Mouse (Mus musculus): Measurements from ENCODE around the gene Cnn3.
A peak's percentile ranks its signal among the peaks of the same experiment; 100 is the strongest.

The Cnn3 gene

DNA sequence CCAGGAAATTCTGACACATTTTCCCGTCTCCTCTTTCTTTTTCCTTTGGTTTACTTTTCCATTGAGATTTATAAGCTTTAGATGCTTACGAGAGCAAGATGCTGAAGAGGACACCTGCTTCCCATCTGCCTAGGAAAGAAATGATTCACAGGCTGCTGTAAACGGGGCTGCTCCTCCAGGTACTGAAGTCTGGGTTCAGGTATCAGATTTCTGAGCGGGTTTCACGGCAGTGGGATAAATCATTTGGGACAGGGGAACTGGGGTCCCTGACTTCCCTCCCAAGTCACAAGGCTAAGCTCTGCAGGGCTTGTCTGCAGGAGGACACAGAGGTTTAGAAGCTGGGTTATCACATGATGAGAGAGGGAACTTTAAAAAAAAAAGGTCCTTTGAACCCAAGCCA, 65.7 kb downstream of the Cnn3 start:
- no peak for DNase-seq (ENCODE audit: low spot score)

DNA sequence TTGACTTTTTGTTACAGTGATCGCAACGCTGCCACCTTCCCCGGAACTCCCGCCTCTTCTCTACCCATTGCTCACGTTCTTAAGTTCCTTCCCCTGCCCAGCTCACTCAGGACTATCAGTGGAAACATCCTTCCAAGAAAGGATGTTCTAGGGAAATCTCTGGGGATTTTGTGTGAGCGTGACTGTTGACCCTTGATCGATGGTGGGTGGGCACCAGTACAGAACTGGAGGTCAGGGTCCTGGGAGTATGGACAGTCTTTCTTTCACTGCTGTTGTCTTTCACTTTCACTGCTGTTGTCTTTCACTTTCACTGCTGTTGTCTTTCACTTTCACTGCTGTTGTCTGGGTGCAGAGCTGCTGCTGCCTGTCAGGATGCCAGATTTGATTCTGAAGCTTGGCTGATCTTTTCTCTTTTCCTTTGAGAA, 67.7 kb downstream of the Cnn3 start:
- DNase-seq (ENCODE audit: low spot score): no peak

DNA sequence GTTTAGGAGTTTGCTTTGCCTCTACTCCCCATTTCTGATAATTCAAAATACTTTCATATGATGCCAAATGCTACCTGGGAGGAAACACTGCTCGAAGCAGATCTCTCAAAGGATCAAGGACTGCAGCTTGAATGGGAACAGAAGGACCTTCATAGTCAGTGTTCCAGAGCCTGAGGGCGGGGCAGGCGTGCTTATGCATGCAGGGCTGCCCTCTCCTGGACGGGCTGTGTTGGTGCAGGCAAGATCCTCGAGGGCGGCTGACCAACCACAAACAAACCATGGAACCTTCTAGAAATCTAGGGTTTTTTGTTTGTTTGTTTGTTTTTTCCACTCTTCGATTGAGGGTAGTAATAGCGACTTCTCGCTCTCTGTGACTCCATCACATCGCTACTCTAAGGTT, 73.9 kb downstream of the Cnn3 start:
- DNase-seq (ENCODE audit: low spot score): peak; percentile 48

DNA sequence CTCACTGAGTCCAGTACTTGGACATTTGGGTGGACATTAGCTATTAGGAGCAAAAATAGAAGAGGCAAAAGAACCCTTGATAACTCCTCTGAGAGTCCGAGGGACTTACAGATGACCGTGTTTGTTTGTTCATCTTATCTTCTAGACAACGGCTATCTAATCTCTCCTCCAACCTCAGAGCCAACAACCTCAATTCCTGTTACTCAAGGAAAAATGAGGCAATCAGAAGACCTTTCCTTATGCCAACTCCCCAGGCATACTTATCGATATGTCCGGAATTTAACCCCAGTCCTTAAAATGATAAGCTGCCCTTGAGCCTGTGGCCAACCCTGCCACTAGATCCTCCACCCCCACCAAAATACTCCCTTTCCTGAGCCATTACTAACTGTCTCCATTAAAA, 74.4 kb downstream of the Cnn3 start:
- no peak for DNase-seq (ENCODE audit: low spot score)

DNA sequence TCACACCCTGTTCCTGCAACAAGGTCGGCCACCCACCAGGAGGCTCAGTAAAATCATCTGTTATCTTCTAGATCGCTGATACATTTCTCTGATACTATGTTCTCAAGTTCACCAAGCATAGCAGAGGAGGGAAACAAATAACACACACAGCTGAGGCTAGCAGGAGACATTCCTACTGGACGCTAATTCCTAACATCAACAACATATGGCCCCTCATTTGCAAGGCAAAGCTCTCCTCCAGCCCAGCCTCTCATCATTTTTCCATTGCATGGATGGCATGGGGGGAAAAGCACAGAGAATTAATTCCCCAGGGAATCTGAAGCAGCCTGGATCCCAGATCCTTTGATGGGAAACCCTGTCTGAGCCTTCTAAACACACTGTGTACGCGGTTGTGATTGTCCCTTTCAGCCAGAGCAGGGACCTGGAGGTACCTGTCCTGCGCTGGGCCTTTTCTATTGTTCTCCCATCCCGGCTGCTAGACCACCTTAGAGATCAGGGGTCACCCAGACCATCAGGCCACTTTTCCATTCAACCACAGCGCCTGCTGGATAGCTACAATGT, 78.7 kb downstream of the Cnn3 start:
- no peak for DNase-seq (ENCODE audit: low spot score)

DNA sequence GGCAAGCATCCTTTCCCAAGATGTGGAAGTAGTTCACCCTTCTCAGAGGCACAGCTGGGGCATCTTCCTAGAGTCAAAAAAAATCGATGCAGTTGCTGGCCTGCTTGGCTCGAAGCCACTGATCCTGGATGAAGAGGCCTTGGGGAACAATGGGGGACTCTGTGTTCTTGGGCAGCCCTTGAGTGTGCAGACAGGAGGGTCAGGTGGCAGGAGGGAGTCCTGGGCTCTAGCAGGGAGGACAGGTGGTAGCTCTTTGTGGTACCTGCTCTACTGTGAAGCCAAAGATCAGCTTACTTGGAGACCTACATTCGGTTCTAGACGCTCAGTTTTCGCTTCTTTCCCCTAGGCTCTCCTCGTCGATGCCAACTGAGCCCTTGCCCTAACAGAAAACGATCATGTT, 79.9 kb downstream of the Cnn3 start:
- no peak for DNase-seq (ENCODE audit: low spot score)

DNA sequence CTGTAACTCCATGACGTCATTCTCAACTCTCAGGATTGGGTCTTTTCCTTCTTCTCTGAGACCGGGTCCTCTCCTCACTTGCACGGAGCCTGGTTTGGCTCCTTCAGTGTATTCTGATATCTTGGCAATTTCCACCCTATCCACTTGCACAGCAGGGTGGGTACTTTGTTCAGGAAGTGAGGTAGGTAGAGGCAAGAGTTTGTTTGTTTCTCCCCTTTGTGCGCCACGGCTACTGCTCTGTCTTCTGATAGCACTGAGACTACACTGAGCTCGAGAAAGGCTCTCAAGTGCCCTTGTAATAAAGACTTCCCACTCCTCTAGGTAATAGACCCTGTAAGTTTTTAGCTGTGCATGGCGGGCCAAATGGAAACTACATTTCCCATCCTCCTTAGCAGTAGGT, 80.5 kb downstream of the Cnn3 start:
- no peak for DNase-seq (ENCODE audit: low spot score)

DNA sequence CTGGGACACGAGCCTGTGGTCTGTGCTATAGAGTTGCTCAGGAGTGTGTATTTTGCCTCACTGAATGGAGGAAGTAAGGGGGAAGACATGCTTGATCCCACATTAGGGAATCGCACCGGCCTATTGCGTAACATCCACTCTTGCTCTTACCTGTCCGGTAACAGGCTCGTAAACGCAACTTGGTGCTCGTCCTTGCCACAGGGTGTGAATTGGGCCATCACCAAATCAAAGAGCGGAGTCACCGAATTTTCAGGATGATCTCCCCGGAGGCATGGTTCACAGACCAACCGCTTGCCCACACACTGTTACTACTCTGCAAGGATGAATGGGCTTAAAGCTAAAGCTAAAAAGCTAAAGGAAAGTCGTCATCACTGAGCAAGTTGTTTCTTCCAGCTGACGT, 81.4 kb downstream of the Cnn3 start:
- no peak for DNase-seq (ENCODE audit: low spot score)
